Mouse (Mus musculus) midbrain, embryonic 16.5 days (tissue): ENCODE measurements at regions not wholly inside any gene's neighbourhood (a gene's known extent, or its start where the extent isn't known, plus 50 kb on each side); places are given as distances from the start of the nearest gene placed in this dataset. TPM values are rescaled to one million over a fixed set of nuclear protein-coding genes. Genes with fewer than 3 reads are reported as not detected.

Experiments used
- ATAC-seq: fragments of 200-750 bp; cut with Nextera tagmentation; 2 replicates; pipeline ENCODE4 v1.8.0; 2017; ENCODE audit warnings: moderate TSS enrichment
- H3K27ac ChIP-seq: fragments of 300-500 bp; sonication (generic); 2 replicates; pipeline ENCODE4 v1.5.1; 2014; ENCODE audit warnings: mild to moderate bottlenecking, low read length, mixed read lengths
- H3K27me3 ChIP-seq: fragments of 300-500 bp; sonication (generic); 2 replicates; pipeline ENCODE4 v1.6.1; 2014; ENCODE audit warnings: low read depth, low read length, mixed read lengths; ENCODE audit not compliant: control insufficient read depth, insufficient read depth
- H3K36me3 ChIP-seq: fragments of 300-500 bp; sonication (generic); 2 replicates; pipeline ENCODE4 v1.6.1; 2014; ENCODE audit warnings: mild to moderate bottlenecking, low read length, moderate library complexity, mixed read lengths; ENCODE audit not compliant: control insufficient read depth, insufficient read depth
- H3K4me1 ChIP-seq: fragments of 300-500 bp; sonication (generic); 2 replicates; pipeline ENCODE4 v1.6.1; 2014; ENCODE audit warnings: mild to moderate bottlenecking, low read length, mixed read lengths; ENCODE audit not compliant: control insufficient read depth, insufficient read depth
- H3K4me2 ChIP-seq: fragments of 300-500 bp; sonication (generic); 2 replicates; pipeline ENCODE4 v1.6.1; 2014; ENCODE audit warnings: mild to moderate bottlenecking, low read length, mixed read lengths
- H3K4me3 ChIP-seq: fragments of 300-500 bp; sonication (generic); 2 replicates; pipeline ENCODE4 v1.5.1; 2014; ENCODE audit warnings: low read depth, mild to moderate bottlenecking, low read length, moderate library complexity, mixed read lengths
- H3K9ac ChIP-seq: fragments of 300-500 bp; sonication (generic); 2 replicates; pipeline ENCODE4 v1.6.1; 2014; ENCODE audit warnings: low read depth, low read length, mixed read lengths
- H3K9me3 ChIP-seq: fragments of 300-500 bp; sonication (generic); replicated peaks from 2 replicates; pipeline ENCODE4 v1.6.1; 2014; ENCODE audit warnings: mild to moderate bottlenecking, low read length, mixed read lengths; ENCODE audit not compliant: control insufficient read depth, poor library complexity, severe bottlenecking
- WGBS: fragments of 180-500 bp; shearing (Covaris S2); extraction: QIAGEN DNeasy Blood & Tissue Kit; methylation state at CpG from one replicate; pipeline ENCODE4 v1.1.7; 2014; 5-methylcytosine and 5-hydroxymethylcytosine counted together
- microRNA-seq: library from miRNA; unstranded; fragments of <30 nt; microRNA quantifications from one replicate; pipeline ENCODE4, GENCODE M21; 2017

DNA sequence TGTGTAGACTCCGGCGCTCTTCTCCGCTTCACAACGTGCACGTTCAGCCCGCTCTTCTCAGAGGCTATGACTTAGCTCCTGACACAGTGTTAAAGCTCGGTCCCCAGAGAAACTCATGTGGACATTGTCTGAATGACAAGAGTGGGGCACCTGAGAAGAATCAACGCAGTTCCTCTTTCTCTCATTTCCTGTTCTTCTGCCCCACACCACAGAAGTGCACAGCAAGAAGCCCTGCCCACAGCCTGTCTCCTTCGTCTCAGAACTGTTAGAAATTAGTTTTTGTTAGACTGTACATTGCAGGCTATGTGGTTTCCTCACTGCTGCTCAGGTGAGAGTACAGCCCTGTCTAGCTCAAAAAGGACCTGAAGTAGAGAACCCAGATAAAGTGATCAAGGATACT, 94.1 kb upstream of the Nsun2 start:
- no peaks in the 10 kb centered on the region for H3K9me3 ChIP-seq
- H3K9ac ChIP-seq: no peak overlapping the region
- H3K4me3 ChIP-seq: no peak overlapping the region
- no peak overlapping the region for H3K27ac ChIP-seq
- H3K4me1 ChIP-seq: no peaks in the 10 kb centered on the region
- no peaks in the 10 kb centered on the region for H3K27me3 ChIP-seq
- no peak for ATAC-seq
- H3K4me2 ChIP-seq: no peak overlapping the region
- 87% methylated on average over 9 of the region's 9 CpGs for WGBS
- H3K36me3 ChIP-seq: no peaks in the 10 kb centered on the region

DNA sequence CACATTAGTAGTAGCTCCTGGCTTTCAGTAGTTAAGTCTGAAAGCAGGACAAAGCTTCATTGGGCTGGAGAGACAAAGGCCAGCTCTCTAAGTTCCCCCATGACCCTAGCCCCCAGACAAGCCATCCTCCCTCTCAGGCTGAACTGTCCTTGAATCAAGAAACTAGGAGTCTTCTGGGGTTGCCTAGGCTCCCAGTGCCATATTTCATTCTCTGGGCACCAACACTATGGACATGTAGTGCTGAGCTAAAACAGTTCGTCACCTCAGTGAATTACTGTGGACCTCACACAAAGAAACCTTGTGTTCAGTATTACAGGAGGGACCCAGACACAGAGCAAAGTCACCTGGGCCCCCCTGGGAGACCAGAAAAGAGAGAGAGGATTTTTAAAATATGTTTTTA, 91.7 kb upstream of the Nsun2 start:
- no peaks in the 10 kb centered on the region for H3K27me3 ChIP-seq
- H3K4me1 ChIP-seq: no peaks in the 10 kb centered on the region
- ATAC-seq: no peak
- WGBS: 75% methylated on average over 1 of the region's 1 CpGs
- no peaks in the 10 kb centered on the region for H3K36me3 ChIP-seq
- H3K9me3 ChIP-seq: no peaks in the 10 kb centered on the region
- no peak overlapping the region for H3K4me2 ChIP-seq
- H3K4me3 ChIP-seq: no peak overlapping the region
- no peak overlapping the region for H3K9ac ChIP-seq
- no peak overlapping the region for H3K27ac ChIP-seq

DNA sequence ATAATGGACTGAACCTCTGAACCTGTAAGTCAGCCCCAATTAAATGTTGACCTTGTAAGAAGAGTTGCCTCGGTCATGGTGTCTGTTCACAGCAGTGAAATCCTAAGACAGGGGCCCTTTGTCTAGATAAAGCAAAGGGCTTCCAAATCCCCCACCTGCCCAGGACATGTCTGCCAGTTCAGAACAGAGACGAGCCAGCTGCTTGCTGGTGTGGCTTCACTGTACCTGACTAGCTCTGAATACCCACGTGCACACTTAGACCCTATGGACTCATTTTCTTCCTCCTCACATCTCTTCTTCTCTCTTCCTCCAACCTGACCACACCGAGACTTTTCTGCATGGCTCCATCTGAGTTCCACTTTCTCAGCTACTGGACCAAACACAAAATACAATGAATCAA, 87.9 kb upstream of the Nsun2 start:
- Histone ChIP-seq H3K27ac (no peak overlapping the region), H3K4me2 (no peak overlapping the region), H3K36me3 (no peaks in the 10 kb centered on the region), H3K9ac (no peak overlapping the region), H3K9me3 (no peaks in the 10 kb centered on the region), H3K27me3 (no peaks in the 10 kb centered on the region), H3K4me1 (no peaks in the 10 kb centered on the region), H3K4me3 (no peak overlapping the region)
- ATAC-seq: no peak
- 77% methylated on average over 4 of the region's 4 CpGs for WGBS

Small RNA genes in the stretch of these regions (microRNA-seq; reads per million reads assigned to microRNA genes)
- not detected for gene Gm44375
